Mouse (Mus musculus): ENCODE data around the gene Hoxb7.

GRCm38 (mm10) chr11:96314671-96315343 lies 28.4 kb downstream of the Hoxb7 start:
- TF ChIP-seq CTCF (IDR thresholded peaks at IDR 0.05; ENCODE audit: borderline replicate concordance, insufficient read depth, low read depth, low read length) (no peak), POLR2A (IDR thresholded peaks at IDR 0.05; ENCODE audit: borderline replicate concordance, insufficient read depth, low read length) (no peak)
